Comparison of ENCODE assay signal across 7 mouse cellular contexts in the genomic region with DNA sequence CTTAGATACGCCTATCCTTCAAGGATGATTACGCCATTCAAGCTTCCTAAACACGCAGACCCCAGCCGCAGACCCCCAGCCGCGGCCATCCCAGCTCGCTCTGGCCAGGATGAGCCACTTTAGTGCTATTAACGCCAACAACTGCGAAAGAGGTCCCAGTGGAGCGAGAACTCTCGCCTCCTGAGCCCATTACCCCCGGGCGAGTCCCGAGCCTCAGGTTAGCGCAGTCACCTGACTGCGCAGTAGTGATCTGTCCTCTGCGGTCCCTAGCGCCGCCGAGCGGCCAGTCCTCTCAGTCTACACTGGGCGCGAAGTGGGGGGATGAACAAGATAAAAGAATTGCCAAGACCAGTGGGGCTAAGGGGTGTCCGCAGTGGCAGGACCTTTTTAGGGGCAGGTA. TPM values are rescaled to one million over a fixed set of nuclear protein-coding genes. Genes with fewer than 3 reads are reported as not detected.
DNase-seq lines count a peak whose midpoint lies in the region; ATAC-seq and TF ChIP-seq lines count a peak whose summit lies in the region.

No protein-coding gene starts in this region.

- peaks cover 27% of the 10 kb centered on the region for H3K4me1 ChIP-seq in limb, embryonic 15.5 days
- H3K4me1 ChIP-seq in midbrain, embryonic 14.5 days (ENCODE audit: control insufficient read depth, insufficient read depth, low read length) = peaks cover 18% of the 10 kb centered on the region
- peaks cover 3% of the 10 kb centered on the region; the same call in 1 of the 2 replicates for H3K4me1 ChIP-seq in spleen, adult 2 months (ENCODE audit: control insufficient read depth, insufficient read depth, insufficient read length)

- H3K27ac ChIP-seq in limb, embryonic 15.5 days = no peak overlapping the region
- H3K27ac ChIP-seq in midbrain, embryonic 14.5 days (replicated peaks; ENCODE audit: low read depth, low read length) = no peak overlapping the region
- H3K27ac ChIP-seq in spleen, adult 2 months (ENCODE audit: insufficient read depth, low read length) = no peak overlapping the region

- peak; percentile 62; the same call in 1 of the 2 replicates for ATAC-seq in limb, embryonic 15.5 days (ENCODE audit: insufficient number of reproducible peaks, low FRiP score, low TSS enrichment, low read depth)
- no peak for ATAC-seq in midbrain, embryonic 14.5 days (ENCODE audit: low FRiP score, low TSS enrichment)

- peak overlapping the region; percentile 38 for H3K4me3 ChIP-seq in limb, embryonic 15.5 days
- H3K4me3 ChIP-seq in midbrain, embryonic 14.5 days (replicated peaks; ENCODE audit: low read depth, low read length) = peak overlapping the region; percentile 21
- peak overlapping the region; percentile 59 for H3K4me3 ChIP-seq in spleen, adult 2 months (ENCODE audit: extremely low read depth, insufficient read depth, insufficient read length)

- peak; percentile 29; the same call in 1 of the 2 replicates for TF ChIP-seq CTCF in spleen, adult 2 months (IDR thresholded peaks at IDR 0.05; ENCODE audit: extremely low read depth, insufficient read depth, insufficient read length, insufficient replicate concordance)

- WGBS in limb, embryonic 15.5 days = 2% methylated on average over 24 of the region's 24 CpGs
- WGBS in midbrain, embryonic 14.5 days = 1% methylated on average over 24 of the region's 24 CpGs
- WGBS in spleen, adult 2 months = 2% methylated on average over 24 of the region's 24 CpGs

- H3K4me2 ChIP-seq in limb, embryonic 15.5 days = peak overlapping the region; percentile 82
- peak overlapping the region; percentile 55 for H3K4me2 ChIP-seq in midbrain, embryonic 14.5 days (ENCODE audit: low read length)

- DNase-seq in adrenal gland, postnatal 36 days = peak; percentile 79 to 87
- DNase-seq in embryo, embryonic 9.5 days (ENCODE audit: extremely low spot score) = peak; percentile 75
- DNase-seq in heart, adult 18-20 months = peak; percentile 78 to 86
- peak; percentile 75 for DNase-seq in kidney, adult 11 months
- peak; percentile 44 for DNase-seq in midbrain, embryonic 14.5 days
- DNase-seq in spleen, adult 2 months (ENCODE audit: low read depth in 1 of 2, low spot score in 2 of 2) = peak; percentile 52 to 74

- no peaks in the 10 kb centered on the region for H3K9me3 ChIP-seq in limb, embryonic 15.5 days
- no peaks in the 10 kb centered on the region for H3K9me3 ChIP-seq in midbrain, embryonic 14.5 days (ENCODE audit: control insufficient read depth, low read length)

- H3K9ac ChIP-seq in limb, embryonic 15.5 days = peak overlapping the region; percentile 45
- H3K9ac ChIP-seq in midbrain, embryonic 14.5 days (replicated peaks; ENCODE audit: low read length) = peak overlapping the region; percentile 44; the same call in 1 of the 2 replicates

- H3K36me3 ChIP-seq in limb, embryonic 15.5 days = peaks cover 22% of the 10 kb centered on the region
- peaks cover 10% of the 10 kb centered on the region for H3K36me3 ChIP-seq in midbrain, embryonic 14.5 days (ENCODE audit: control insufficient read depth, insufficient read depth, low read length)
- no peaks in the 10 kb centered on the region; the same call in 1 of the 2 replicates for H3K36me3 ChIP-seq in spleen, adult 2 months (ENCODE audit: control insufficient read depth, insufficient read depth, low read length)

- TF ChIP-seq POLR2A in spleen, adult 2 months (IDR thresholded peaks at IDR 0.05; ENCODE audit: low read depth, low read length) = no peak

- 0 out of 2 replicates have a peak, but pooled peaks cover 6% of the 10 kb centered on the region for H3K27me3 ChIP-seq in limb, embryonic 15.5 days
- peaks cover 4% of the 10 kb centered on the region; the same call in 1 of the 2 replicates for H3K27me3 ChIP-seq in midbrain, embryonic 14.5 days (ENCODE audit: control insufficient read depth, insufficient read depth, low read length)
- no peaks in the 10 kb centered on the region for H3K27me3 ChIP-seq in spleen, adult 2 months (ENCODE audit: control insufficient read depth, insufficient read depth, low read length)

RNA-seq across cellular contexts. Expression of gene Dnm1, which starts 8.3 kb away (rescaled TPM):
- total RNA-seq in adrenal gland, postnatal 36 days (2021) = 10 to 100 TPM; 14.8 to 20.3 TPM
- 1 to 10 TPM; 3.6 to 4.4 TPM for total RNA-seq in heart, adult 18-20 months (2021)
- polyA plus RNA-seq in limb, embryonic 15.5 days (2015; fragmentation: Nextera tagmentation; extraction: Ambion mirVana) = 20.5 and 26.6 TPM in 2 replicates
- polyA plus RNA-seq in midbrain, embryonic 14.5 days (2014; fragmentation: Nextera tagmentation; extraction: Ambion mirVana) = 90.6 and 103 TPM in 2 replicates
- polyA plus RNA-seq in spleen, adult 2 months (2012; rRNA removed) = 20.4 and 22.1 TPM in 2 replicates

RNA-seq across cellular contexts. Expression of gene Ciz1, which starts 9.3 kb away (rescaled TPM):
- total RNA-seq in adrenal gland, postnatal 36 days (2021) = 10 to 100 TPM; 59.8 to 66.2 TPM
- total RNA-seq in heart, adult 18-20 months (2021) = 10 to 100 TPM; 19.1 to 27.2 TPM
- polyA plus RNA-seq in limb, embryonic 15.5 days (2015; fragmentation: Nextera tagmentation; extraction: Ambion mirVana) = 42.7 and 46.2 TPM in 2 replicates
- polyA plus RNA-seq in midbrain, embryonic 14.5 days (2014; fragmentation: Nextera tagmentation; extraction: Ambion mirVana) = 46.4 and 54.1 TPM in 2 replicates
- polyA plus RNA-seq in spleen, adult 2 months (2012; rRNA removed) = 252 and 324 TPM in 2 replicates

RNA-seq across cellular contexts. Expression of gene 1110008P14Rik, which starts 20.3 kb away (rescaled TPM):
- 100 to 1,000 TPM; 175 to 184 TPM for total RNA-seq in adrenal gland, postnatal 36 days (2021)
- total RNA-seq in heart, adult 18-20 months (2021) = 10 to 100 TPM; 43.2 to 50.5 TPM
- polyA plus RNA-seq in limb, embryonic 15.5 days (2015; fragmentation: Nextera tagmentation; extraction: Ambion mirVana) = 58.0 and 67.7 TPM in 2 replicates
- 107 and 153 TPM in 2 replicates for polyA plus RNA-seq in midbrain, embryonic 14.5 days (2014; fragmentation: Nextera tagmentation; extraction: Ambion mirVana)
- 86.8 and 149 TPM in 2 replicates for polyA plus RNA-seq in spleen, adult 2 months (2012; rRNA removed)

RNA-seq across cellular contexts. Expression of gene Lcn2, which starts 26.6 kb away (rescaled TPM):
- total RNA-seq in adrenal gland, postnatal 36 days (2021) = 1 to 10 TPM; 1.1 to 3.9 TPM
- 1 to 10 TPM; 4.8 to 5.6 TPM for total RNA-seq in heart, adult 18-20 months (2021)
- 3.2 and 3.9 TPM in 2 replicates for polyA plus RNA-seq in limb, embryonic 15.5 days (2015; fragmentation: Nextera tagmentation; extraction: Ambion mirVana)
- polyA plus RNA-seq in midbrain, embryonic 14.5 days (2014; fragmentation: Nextera tagmentation; extraction: Ambion mirVana) = not detected in 2 replicates
- 52.9 and 70.2 TPM in 2 replicates for polyA plus RNA-seq in spleen, adult 2 months (2012; rRNA removed)

RNA-seq across cellular contexts. Expression of gene Ptges2, which starts 34.3 kb away (rescaled TPM):
- total RNA-seq in adrenal gland, postnatal 36 days (2021) = 10 to 100 TPM; 58.2 to 58.7 TPM
- total RNA-seq in heart, adult 18-20 months (2021) = 10 to 100 TPM; 60.2 to 68.5 TPM
- 24.9 and 26.0 TPM in 2 replicates for polyA plus RNA-seq in limb, embryonic 15.5 days (2015; fragmentation: Nextera tagmentation; extraction: Ambion mirVana)
- polyA plus RNA-seq in midbrain, embryonic 14.5 days (2014; fragmentation: Nextera tagmentation; extraction: Ambion mirVana) = 46.2 and 64.4 TPM in 2 replicates
- polyA plus RNA-seq in spleen, adult 2 months (2012; rRNA removed) = 10.0 and 12.2 TPM in 2 replicates
